Mouse (Mus musculus) liver, postnatal 0 days (tissue): Measurements from ENCODE around the gene Cyp4f15. TPM values are rescaled to one million over a fixed set of nuclear protein-coding genes. Genes with fewer than 3 reads are reported as not detected.
A peak's percentile ranks its signal among the peaks of the same experiment; 100 is the strongest.

Source experiments
- ATAC-seq: fragments of 200-750 bp; cut with Nextera tagmentation; 2 replicates; pipeline ENCODE4 v1.8.0; 2017; ENCODE audit warnings: mild to moderate bottlenecking, moderate library complexity
- DNase-seq: peaks from one replicate; pipeline ENCODE4 v3.0.0-alpha.2; 2016
- H3K27ac ChIP-seq: fragments of 300-500 bp; sonication (generic); 2 replicates; pipeline ENCODE4 v1.5.1; 2014; ENCODE audit warnings: antibody characterized with exemption, moderate library complexity, mild to moderate bottlenecking, low read depth
- H3K27me3 ChIP-seq: fragments of 300-500 bp; sonication (generic); 2 replicates; pipeline ENCODE4 v1.6.1; 2014; ENCODE audit warnings: low read length, control low read depth, mixed read lengths; ENCODE audit not compliant: insufficient read depth
- H3K36me3 ChIP-seq: fragments of 300-500 bp; sonication (generic); replicated peaks from 2 replicates; pipeline ENCODE4 v1.6.1; 2014; ENCODE audit warnings: mild to moderate bottlenecking, control low read depth, low read length, moderate library complexity, mixed read lengths; ENCODE audit not compliant: insufficient read depth
- H3K4me1 ChIP-seq: fragments of 300-500 bp; sonication (generic); 2 replicates; pipeline ENCODE4 v1.6.1; 2014; ENCODE audit warnings: antibody characterized with exemption, mild to moderate bottlenecking, control low read depth; ENCODE audit not compliant: insufficient read depth
- H3K4me2 ChIP-seq: fragments of 300-500 bp; sonication (generic); 2 replicates; pipeline ENCODE4 v1.6.1; 2014; ENCODE audit warnings: low read depth, mild to moderate bottlenecking, low read length, moderate library complexity, mixed read lengths
- H3K4me3 ChIP-seq: fragments of 300-500 bp; sonication (generic); 2 replicates; pipeline ENCODE4 v1.5.1; 2014; ENCODE audit warnings: low read depth, low read length
- H3K9ac ChIP-seq: fragments of 300-500 bp; sonication (generic); replicated peaks from 2 replicates; pipeline ENCODE4 v1.6.1; 2014; ENCODE audit warnings: mild to moderate bottlenecking, moderate library complexity
- H3K9me3 ChIP-seq: fragments of 300-500 bp; sonication (generic); 2 replicates; pipeline ENCODE4 v1.6.1; 2016; ENCODE audit warnings: mild to moderate bottlenecking, control low read depth, low read length, mixed read lengths
- CTCF ChIP-seq: sonication (generic); IDR thresholded peaks from 2 replicates; pipeline ENCODE4 v1.5.1; 2016; ENCODE audit warnings: antibody characterized with exemption, low read depth
- EP300 ChIP-seq: IDR thresholded peaks from 2 replicates; pipeline ENCODE4 v1.6.1; 2016; ENCODE audit warnings: antibody characterized with exemption, low read depth, mild to moderate bottlenecking
- WGBS: fragments of 180-500 bp; shearing (Covaris S2); extraction: QIAGEN DNeasy Blood & Tissue Kit; methylation state at CpG from one replicate; pipeline ENCODE4 v1.1.7; 2014; ENCODE audit not compliant: insufficient replicate concordance; 5-methylcytosine and 5-hydroxymethylcytosine counted together
- polyA plus RNA-seq: library from polyadenylated mRNA; unstranded; fragments of >200 nt; fragmentation: Nextera tagmentation; extraction: Ambion mirVana; gene quantifications from 2 replicates; pipeline ENCODE4 v1.2.1, GENCODE M21; 2015

Cyp4f15 gene
- polyA plus RNA-seq, 1 experiment from 2014 or later: 33.5 TPM

DNA sequence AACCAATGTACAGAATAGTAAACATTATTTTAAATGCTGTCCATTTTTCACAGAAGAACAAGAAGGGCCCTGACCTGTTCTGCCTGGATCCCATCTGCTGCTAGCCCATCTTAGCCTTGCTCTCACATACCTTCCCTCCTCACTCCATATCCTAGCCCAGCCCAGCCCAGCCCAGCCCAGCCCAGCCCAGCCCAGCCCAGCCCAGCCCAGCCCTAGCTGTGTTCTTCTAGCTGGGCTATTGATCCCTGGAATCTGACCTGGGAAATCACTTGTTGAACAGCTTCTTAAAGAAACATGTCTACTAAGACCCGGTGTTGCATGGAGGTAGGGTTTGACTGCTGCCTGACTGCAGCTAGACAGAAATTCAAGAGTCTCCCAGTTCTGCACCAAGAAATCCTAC, 27.2 kb upstream of the Cyp4f15 start:
- no peak overlapping the region for H3K4me3 ChIP-seq
- no peak overlapping the region for H3K27ac ChIP-seq
- H3K9ac ChIP-seq: no peak overlapping the region
- no peaks in the 10 kb centered on the region for H3K27me3 ChIP-seq
- ATAC-seq (no peak), DNase-seq (no peak)
- H3K9me3 ChIP-seq: no peaks in the 10 kb centered on the region
- H3K4me2 ChIP-seq: no peak overlapping the region
- WGBS: 70% methylated on average over 1 of the region's 1 CpGs
- TF ChIP-seq EP300 (no peak), CTCF (no peak)
- no peaks in the 10 kb centered on the region for H3K4me1 ChIP-seq
- no peaks in the 10 kb centered on the region for H3K36me3 ChIP-seq

DNA sequence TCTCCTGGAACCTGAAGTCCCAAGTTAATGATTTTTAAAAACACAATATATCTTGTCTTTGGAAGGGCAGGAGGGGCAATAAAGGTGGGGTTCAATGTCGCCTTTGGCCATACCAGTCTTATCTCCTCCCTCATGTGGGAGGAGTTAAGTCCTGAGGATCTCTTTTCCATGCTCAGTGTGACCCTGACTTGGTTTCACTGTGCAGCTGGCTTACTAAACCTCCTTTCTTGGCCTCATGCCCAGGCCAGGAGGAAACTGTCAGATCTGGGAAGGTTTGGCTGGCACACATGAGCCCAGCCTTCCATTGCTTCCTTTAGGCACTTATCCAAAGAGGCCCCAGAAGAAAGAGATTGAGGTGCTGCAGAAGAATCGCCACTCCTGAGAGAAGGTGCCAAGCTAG, 26.7 kb upstream of the Cyp4f15 start, which contains the start of gene Cyp4f40:
TSS of gene Cyp4f40 (plus strand) at position 189 of the 400 bp plus-strand sequence.
- no peak within 1 kb of the TSS for H3K27ac ChIP-seq
- WGBS: 46% methylated on average over 2 of the region's 2 CpGs
- no peaks in the 10 kb centered on the region for H3K36me3 ChIP-seq
- DNase-seq: no peak
- no peaks in the 10 kb centered on the region for H3K9me3 ChIP-seq
- no peak within 1 kb of the TSS for H3K9ac ChIP-seq
- no peak within 1 kb of the TSS for H3K4me3 ChIP-seq
- no peaks in the 10 kb centered on the region for H3K4me1 ChIP-seq
- TF ChIP-seq EP300 (no peak), CTCF (no peak)
- no peaks in the 10 kb centered on the region for H3K27me3 ChIP-seq
- no peak within 1 kb of the TSS for H3K4me2 ChIP-seq
- no peak for ATAC-seq

DNA sequence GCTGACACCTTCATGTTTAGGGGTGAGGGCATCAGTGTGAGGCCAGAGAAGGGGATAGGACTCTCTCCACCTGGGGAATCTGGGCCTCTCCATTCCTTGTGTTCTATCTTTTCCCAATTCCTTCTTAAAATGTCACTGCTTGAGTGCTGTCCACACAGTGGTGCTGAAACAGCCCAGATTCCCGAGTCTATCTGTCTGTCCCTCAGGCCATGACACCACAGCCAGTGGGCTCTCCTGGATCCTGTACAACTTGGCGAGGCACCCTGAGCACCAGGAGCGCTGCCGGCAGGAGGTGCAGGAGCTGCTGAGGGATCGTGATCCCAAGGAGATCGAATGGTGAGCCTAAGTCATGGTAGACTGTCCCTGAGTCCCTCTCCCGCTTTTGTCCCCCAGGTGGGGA, 11.5 kb upstream of the Cyp4f15 start:
- ATAC-seq: no peak

DNA sequence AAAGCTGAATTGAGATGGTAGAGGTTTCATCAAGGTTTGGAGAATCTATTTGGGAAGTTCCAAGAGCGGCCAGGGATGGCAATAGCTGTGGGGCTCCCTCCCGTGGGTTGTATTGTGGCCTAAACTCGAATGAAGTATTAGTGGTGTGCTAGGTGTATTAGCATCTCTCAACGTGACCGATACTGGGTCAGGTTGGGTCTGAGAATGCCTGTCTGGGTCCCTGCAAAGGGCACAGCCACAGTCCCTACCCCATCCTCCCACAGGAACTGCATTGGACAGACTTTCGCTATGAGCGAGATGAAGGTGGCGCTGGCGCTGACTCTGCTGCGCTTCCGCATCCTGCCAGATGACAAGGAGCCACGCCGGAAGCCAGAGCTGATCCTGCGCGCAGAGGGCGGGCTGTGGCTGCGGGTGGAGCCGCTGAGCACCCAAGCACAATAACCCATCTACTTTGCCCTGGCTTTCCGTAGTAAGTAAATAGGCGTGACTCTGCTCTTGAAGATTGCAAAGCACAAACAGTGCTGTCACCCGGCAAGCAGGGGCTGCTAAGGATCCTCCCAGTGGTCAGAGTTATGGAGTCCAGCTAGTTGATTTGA, 9.3 kb upstream of the Cyp4f15 start:
- 36% methylated on average over 21 of the region's 21 CpGs for WGBS
- H3K27me3 ChIP-seq: no peaks in the 10 kb centered on the region

More for the DNA sequence above, 11.5 kb upstream of the Cyp4f15 start:
- no peak overlapping the region for H3K4me3 ChIP-seq
- no peaks in the 10 kb centered on the region for H3K9me3 ChIP-seq
- DNase-seq: no peak
- H3K4me1 ChIP-seq: 0 out of 2 replicates have a peak, but pooled peaks cover 3% of the 10 kb centered on the region
- H3K27me3 ChIP-seq: no peaks in the 10 kb centered on the region
- 54% methylated on average over 7 of the region's 7 CpGs for WGBS
- H3K27ac ChIP-seq: no peak overlapping the region
- no peak overlapping the region for H3K9ac ChIP-seq
- H3K4me2 ChIP-seq: no peak overlapping the region
- H3K36me3 ChIP-seq: no peaks in the 10 kb centered on the region
- TF ChIP-seq CTCF (no peak), EP300 (no peak)

DNA sequence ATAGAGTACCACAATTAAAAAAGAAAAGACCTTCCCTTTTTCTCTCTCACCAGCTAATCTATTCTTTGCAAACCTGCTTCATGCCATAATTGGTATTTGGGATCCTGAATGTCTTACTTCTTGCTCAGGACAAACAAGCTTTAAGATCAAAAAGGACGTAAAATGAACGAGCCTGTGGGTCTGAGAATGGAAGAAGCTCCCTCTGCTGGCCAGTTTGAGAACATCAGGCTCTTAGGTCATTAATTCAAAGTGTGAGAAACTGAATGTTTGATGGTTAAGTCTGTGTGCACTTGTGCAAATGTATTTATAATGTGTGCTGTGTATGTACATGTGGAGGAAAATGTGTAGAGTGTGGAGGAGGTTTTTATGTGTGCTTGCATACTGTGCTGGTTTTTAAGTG, 5.0 kb upstream of the Cyp4f15 start:
- peaks cover 11% of the 10 kb centered on the region for H3K4me1 ChIP-seq
- ATAC-seq: no peak
- WGBS: 23% methylated on average over 2 of the region's 2 CpGs

More for the DNA sequence above, 9.3 kb upstream of the Cyp4f15 start:
- H3K4me3 ChIP-seq: no peak overlapping the region
- no peaks in the 10 kb centered on the region for H3K36me3 ChIP-seq
- 0 out of 2 replicates have a peak, but pooled peaks cover 3% of the 10 kb centered on the region for H3K4me1 ChIP-seq
- no peak overlapping the region for H3K9ac ChIP-seq
- H3K9me3 ChIP-seq: no peaks in the 10 kb centered on the region
- ATAC-seq (peak; percentile 21; the same call in 1 of the 2 replicates), DNase-seq (peak; percentile 24)
- H3K27ac ChIP-seq: no peak overlapping the region
- H3K4me2 ChIP-seq: peak overlapping the region; percentile 22; the same call in 1 of the 2 replicates
- TF ChIP-seq CTCF: 0 out of 2 replicates have a peak, but pooled peaks have one; percentile 6
- no peak for TF ChIP-seq EP300

DNA sequence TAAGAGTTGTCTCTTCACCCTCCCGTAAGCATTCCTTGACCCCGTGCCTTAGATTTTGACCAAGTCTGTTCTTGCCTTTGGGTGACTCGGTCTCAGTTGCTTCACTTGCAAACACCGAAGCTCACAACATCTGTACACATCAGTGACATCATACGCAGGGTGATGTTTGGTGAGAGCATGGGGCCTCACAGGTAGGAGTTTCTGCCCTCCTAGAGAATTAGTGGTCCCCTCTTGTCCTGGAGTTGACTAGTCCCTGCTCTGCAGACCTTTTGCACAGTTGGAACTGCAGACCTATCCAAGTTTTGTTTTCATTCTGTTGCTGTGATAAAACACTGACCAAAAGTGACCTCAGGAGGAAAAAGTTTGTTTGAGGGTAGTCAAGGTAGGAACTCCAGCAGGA, 1.3 kb downstream of the Cyp4f15 start:
- peak overlapping the region; percentile 62 for H3K9ac ChIP-seq
- DNase-seq: peak; percentile 22
- H3K36me3 ChIP-seq: no peaks in the 10 kb centered on the region
- H3K27me3 ChIP-seq: no peaks in the 10 kb centered on the region
- H3K4me2 ChIP-seq: peak overlapping the region; percentile 67
- peak; percentile 60 for ATAC-seq
- H3K27ac ChIP-seq: peak overlapping the region; percentile 93
- peak overlapping the region; percentile 45 for H3K4me3 ChIP-seq
- H3K9me3 ChIP-seq: no peaks in the 10 kb centered on the region
- TF ChIP-seq CTCF (no peak), EP300 (peak; percentile 31; the same call in 1 of the 2 replicates)
- 62% methylated on average over 5 of the region's 5 CpGs for WGBS
- H3K4me1 ChIP-seq: peaks cover 12% of the 10 kb centered on the region

More for the DNA sequence above, 5.0 kb upstream of the Cyp4f15 start:
- TF ChIP-seq EP300 (no peak), CTCF (peak; percentile 80)
- Histone ChIP-seq H3K27ac (no peak overlapping the region), H3K9ac (no peak overlapping the region), H3K4me3 (no peak overlapping the region), H3K4me2 (no peak overlapping the region), H3K9me3 (no peaks in the 10 kb centered on the region), H3K36me3 (no peaks in the 10 kb centered on the region), H3K27me3 (no peaks in the 10 kb centered on the region)
- peak; percentile 51 for DNase-seq
